Mouse (Mus musculus) heart, embryonic 15.5 days (tissue): ENCODE measurements at regions not wholly inside any gene's neighbourhood (a gene's known extent, or its start where the extent isn't known, plus 50 kb on each side); places are given as distances from the start of the nearest gene placed in this dataset.
"Not testable (repeated sequence)": the region's sequence is repeated elsewhere in the genome, so short reads cannot be mapped to it uniquely, and the experiment has no call there.

Experiments
- ATAC-seq: fragments of 200-750 bp; cut with Nextera tagmentation; replicated peaks from 2 replicates; pipeline ENCODE4 v1.8.0; 2017; ENCODE audit warnings: low read depth, moderate TSS enrichment; ENCODE audit not compliant: insufficient number of reproducible peaks, insufficient read depth, low FRiP score
- H3K27ac ChIP-seq: fragments of 300-500 bp; sonication (generic); 2 replicates; pipeline ENCODE4 v1.5.1; 2015; ENCODE audit warnings: mild to moderate bottlenecking, inconsistent platforms
- H3K27me3 ChIP-seq: fragments of 300-500 bp; sonication (generic); 2 replicates; pipeline ENCODE4 v1.6.1; 2015; ENCODE audit warnings: inconsistent platforms
- H3K36me3 ChIP-seq: fragments of 300-500 bp; sonication (generic); 2 replicates; pipeline ENCODE4 v1.6.1; 2015; ENCODE audit warnings: mild to moderate bottlenecking, inconsistent platforms
- H3K4me1 ChIP-seq: fragments of 300-500 bp; sonication (generic); replicated peaks from 2 replicates; pipeline ENCODE4 v1.6.1; 2015; ENCODE audit warnings: inconsistent platforms
- H3K4me2 ChIP-seq: fragments of 300-500 bp; sonication (generic); 2 replicates; pipeline ENCODE4 v1.6.1; 2015; ENCODE audit warnings: inconsistent platforms, mild to moderate bottlenecking, moderate library complexity
- H3K4me3 ChIP-seq: fragments of 300-500 bp; sonication (generic); 2 replicates; pipeline ENCODE4 v1.5.1; 2015; ENCODE audit warnings: mild to moderate bottlenecking, inconsistent platforms
- H3K9ac ChIP-seq: fragments of 300-500 bp; sonication (generic); 2 replicates; pipeline ENCODE4 v1.6.1; 2015; ENCODE audit warnings: mild to moderate bottlenecking, inconsistent platforms
- H3K9me3 ChIP-seq: fragments of 300-500 bp; sonication (generic); replicated peaks from 2 replicates; pipeline ENCODE4 v1.6.1; 2016; ENCODE audit warnings: inconsistent platforms
- WGBS: fragments of 180-500 bp; shearing (Covaris S2); methylation state at CpG from one replicate; pipeline ENCODE4 v1.1.7; 2015; ENCODE audit warnings: mixed read lengths; 5-methylcytosine and 5-hydroxymethylcytosine counted together

DNA sequence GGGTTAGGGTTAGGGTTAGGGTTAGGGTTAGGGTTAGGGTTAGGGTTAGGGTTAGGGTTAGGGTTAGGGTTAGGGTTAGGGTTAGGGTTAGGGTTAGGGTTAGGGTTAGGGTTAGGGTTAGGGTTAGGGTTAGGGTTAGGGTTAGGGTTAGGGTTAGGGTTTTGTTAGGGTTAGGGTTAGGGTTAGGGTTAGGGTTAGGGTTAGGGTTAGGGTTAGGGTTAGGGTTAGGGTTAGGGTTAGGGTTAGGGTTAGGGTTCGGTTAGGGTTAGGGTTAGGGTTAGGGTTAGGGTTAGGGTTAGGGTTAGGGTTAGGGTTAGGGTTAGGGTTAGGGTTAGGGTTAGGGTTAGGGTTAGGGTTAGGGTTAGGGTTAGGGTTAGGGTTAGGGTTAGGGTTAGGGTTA, 124.7 kb upstream of the Fgf14 start:
- not testable (repeated sequence) for H3K4me3 ChIP-seq, ATAC-seq, H3K27ac ChIP-seq, H3K4me1 ChIP-seq, H3K4me2 ChIP-seq, H3K9me3 ChIP-seq, H3K9ac ChIP-seq, H3K27me3 ChIP-seq, H3K36me3 ChIP-seq
- 18% methylated on average over 1 of the region's 1 CpGs for WGBS

DNA sequence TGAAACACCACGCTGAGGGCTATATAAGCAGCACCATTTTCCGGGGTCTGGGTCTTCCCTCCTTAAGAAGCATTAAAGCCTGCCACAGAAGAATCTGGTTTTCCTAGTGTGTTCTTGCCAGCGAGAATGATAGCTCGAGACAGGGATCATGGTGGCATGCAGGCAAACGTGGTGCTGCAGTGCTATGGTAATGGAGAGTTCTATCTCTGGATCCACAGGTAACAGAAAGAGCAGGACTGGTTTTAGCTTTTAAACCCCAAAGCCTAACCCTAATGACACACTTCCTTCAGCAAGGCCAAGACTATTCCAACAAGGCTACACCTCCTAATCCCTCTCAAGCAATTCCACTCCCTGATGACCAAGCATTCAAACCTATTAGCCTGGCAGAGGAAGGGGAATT, 123.5 kb upstream of the Fgf14 start:
- ATAC-seq, result no peak
- no peaks in the 10 kb centered on the region for H3K4me1 ChIP-seq
- no peaks in the 10 kb centered on the region for H3K36me3 ChIP-seq
- WGBS, result 85% methylated on average over 5 of the region's 5 CpGs
- no peaks in the 10 kb centered on the region for H3K27me3 ChIP-seq
- no peak overlapping the region for H3K4me2 ChIP-seq
- no peaks in the 10 kb centered on the region for H3K9me3 ChIP-seq
- no peak overlapping the region for H3K27ac ChIP-seq
- no peak overlapping the region for H3K4me3 ChIP-seq
- H3K9ac ChIP-seq, result no peak overlapping the region

DNA sequence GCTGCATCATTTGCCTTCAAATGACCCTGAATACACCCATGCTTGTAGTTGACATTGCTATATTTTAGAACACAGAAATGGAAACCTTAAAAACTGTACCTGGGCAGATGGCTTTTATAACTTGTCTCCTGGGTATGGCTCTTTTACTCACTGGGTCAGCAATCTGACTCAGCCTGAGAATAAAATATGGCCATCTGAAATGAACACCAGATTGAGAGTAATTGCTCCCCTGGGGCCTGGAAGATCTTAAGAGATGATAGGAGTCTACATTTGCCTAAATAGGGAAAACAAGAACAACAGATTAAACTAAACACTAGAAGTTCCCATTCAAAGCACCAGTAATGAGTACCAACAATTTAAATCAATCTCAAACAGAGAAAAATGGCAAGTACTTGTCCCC, 98.5 kb upstream of the Fgf14 start:
- Histone ChIP-seq H3K9ac (no peak overlapping the region), H3K36me3 (no peaks in the 10 kb centered on the region), H3K4me2 (no peak overlapping the region), H3K4me3 (no peak overlapping the region), H3K27me3 (no peaks in the 10 kb centered on the region), H3K27ac (no peak overlapping the region), H3K4me1 (no peaks in the 10 kb centered on the region), H3K9me3 (no peaks in the 10 kb centered on the region)
- ATAC-seq, result no peak

DNA sequence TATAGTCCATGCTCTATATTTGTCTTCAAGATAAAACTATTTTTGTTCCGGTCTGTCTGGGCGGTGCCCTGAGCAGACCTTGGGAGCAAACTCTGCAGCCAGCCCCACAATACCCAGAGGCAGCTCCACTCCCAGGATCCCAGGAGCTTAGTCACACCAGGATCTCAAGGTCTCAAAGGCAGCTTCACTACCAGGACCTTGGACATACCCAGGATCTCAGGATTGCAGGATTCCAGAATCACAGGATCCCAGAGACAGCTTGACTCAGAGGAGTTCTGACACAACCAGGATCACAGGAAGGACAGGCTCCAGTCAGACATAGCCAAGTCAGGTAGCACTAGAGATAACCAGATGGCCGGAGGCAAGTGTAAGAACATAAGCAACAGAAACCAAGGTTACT, 91.1 kb upstream of the Fgf14 start:
- Histone ChIP-seq H3K4me3 (no peak overlapping the region), H3K4me2 (no peak overlapping the region), H3K27me3 (no peaks in the 10 kb centered on the region), H3K36me3 (no peaks in the 10 kb centered on the region), H3K4me1 (no peaks in the 10 kb centered on the region), H3K27ac (no peak overlapping the region), H3K9ac (no peak overlapping the region), H3K9me3 (no peaks in the 10 kb centered on the region)
- WGBS, result 51% methylated on average over 3 of the region's 3 CpGs
- no peak for ATAC-seq

DNA sequence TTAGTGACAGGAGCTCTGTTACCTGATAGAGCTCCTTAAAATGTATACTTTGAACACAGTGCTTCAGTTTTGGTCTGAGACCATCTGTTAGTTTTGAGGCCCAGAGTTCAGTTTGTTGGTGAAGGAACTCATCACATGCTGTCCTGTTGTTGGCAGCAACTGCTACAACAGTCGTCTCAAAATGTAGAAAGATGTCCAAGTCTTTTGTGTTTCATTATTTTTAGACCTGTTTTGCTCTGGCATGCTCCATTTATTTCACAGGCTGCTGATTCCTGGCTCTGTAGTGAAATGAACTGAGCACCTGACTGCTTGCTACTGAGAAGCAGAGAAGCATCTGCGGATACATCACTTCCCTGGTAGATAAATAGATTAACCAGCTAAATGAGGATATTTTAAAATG, 90.3 kb upstream of the Fgf14 start:
- WGBS, result 52% methylated on average over 2 of the region's 2 CpGs
- Histone ChIP-seq H3K27me3 (no peaks in the 10 kb centered on the region), H3K27ac (no peak overlapping the region), H3K4me1 (no peaks in the 10 kb centered on the region), H3K36me3 (no peaks in the 10 kb centered on the region), H3K9me3 (no peaks in the 10 kb centered on the region), H3K4me3 (no peak overlapping the region), H3K4me2 (no peak overlapping the region), H3K9ac (no peak overlapping the region)
- no peak for ATAC-seq

DNA sequence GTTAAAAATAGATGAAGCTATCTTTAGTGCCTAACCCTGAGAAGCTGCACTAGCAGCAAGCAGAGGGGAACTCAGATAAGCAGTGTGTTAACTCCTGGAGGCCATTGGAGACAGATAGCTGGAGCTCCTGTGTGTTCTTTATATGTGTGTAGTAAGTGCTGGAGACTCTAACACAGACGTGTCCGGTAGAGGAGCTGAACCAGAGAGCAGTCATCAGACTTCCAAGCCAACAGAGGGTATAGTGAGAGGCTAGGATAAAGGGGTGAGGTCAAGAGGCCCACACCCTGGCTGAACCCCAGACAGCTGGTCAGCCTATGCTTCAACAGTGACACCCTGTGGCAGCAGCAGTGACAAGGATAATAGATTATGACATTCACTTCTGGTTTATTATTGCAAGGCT, 65.6 kb upstream of the Fgf14 start:
- H3K36me3 ChIP-seq, result no peaks in the 10 kb centered on the region
- H3K9ac ChIP-seq, result no peak overlapping the region
- H3K27ac ChIP-seq, result peak overlapping the region; percentile 73
- H3K4me1 ChIP-seq, result no peaks in the 10 kb centered on the region
- H3K4me3 ChIP-seq, result no peak overlapping the region
- H3K27me3 ChIP-seq, result no peaks in the 10 kb centered on the region
- 10% methylated on average over 2 of the region's 2 CpGs for WGBS
- no peaks in the 10 kb centered on the region for H3K9me3 ChIP-seq
- H3K4me2 ChIP-seq, result no peak overlapping the region
- peak; percentile 85 for ATAC-seq
